Mouse (Mus musculus) lung, embryonic 15.5 days (tissue): ENCODE data around the gene Avpr1a. TPM values are rescaled to one million over a fixed set of nuclear protein-coding genes. Genes with fewer than 3 reads are reported as not detected.

Experiments
- ATAC-seq: fragments of 200-750 bp; cut with Nextera tagmentation; 2 replicates; pipeline ENCODE4 v1.8.0; 2017; ENCODE audit warnings: moderate number of reproducible peaks, borderline replicate concordance; ENCODE audit not compliant: low FRiP score, low TSS enrichment; ENCODE audit errors: extremely low read depth
- H3K27ac ChIP-seq: fragments of 300-500 bp; sonication (generic); 2 replicates; pipeline ENCODE4 v1.5.1; 2015; ENCODE audit warnings: moderate library complexity, mild to moderate bottlenecking, inconsistent platforms
- H3K27me3 ChIP-seq: fragments of 300-500 bp; sonication (generic); 2 replicates; pipeline ENCODE4 v1.6.1; 2015; ENCODE audit warnings: inconsistent platforms
- H3K36me3 ChIP-seq: fragments of 300-500 bp; sonication (generic); 2 replicates; pipeline ENCODE4 v1.6.1; 2015; ENCODE audit warnings: inconsistent platforms
- H3K4me1 ChIP-seq: fragments of 300-500 bp; sonication (generic); 2 replicates; pipeline ENCODE4 v1.6.1; 2015; ENCODE audit warnings: inconsistent platforms
- H3K4me2 ChIP-seq: fragments of 300-500 bp; sonication (generic); 2 replicates; pipeline ENCODE4 v1.6.1; 2015; ENCODE audit warnings: inconsistent platforms, mild to moderate bottlenecking, moderate library complexity
- H3K4me3 ChIP-seq: fragments of 300-500 bp; sonication (generic); 2 replicates; pipeline ENCODE4 v1.5.1; 2015; ENCODE audit warnings: mild to moderate bottlenecking, inconsistent platforms
- H3K9ac ChIP-seq: fragments of 300-500 bp; sonication (generic); 2 replicates; pipeline ENCODE4 v1.6.1; 2015; ENCODE audit warnings: inconsistent platforms
- H3K9me3 ChIP-seq: fragments of 300-500 bp; sonication (generic); 2 replicates; pipeline ENCODE4 v1.6.1; 2016; ENCODE audit warnings: inconsistent platforms
- WGBS: fragments of 180-500 bp; shearing (Covaris S2); methylation state at CpG from one replicate; pipeline ENCODE4 v1.1.7; 2015; 5-methylcytosine and 5-hydroxymethylcytosine counted together
- polyA plus RNA-seq: library from polyadenylated mRNA; unstranded; fragments of >200 nt; fragmentation: Nextera tagmentation; extraction: Ambion mirVana; gene quantifications from 2 replicates; pipeline ENCODE4 v1.2.1, GENCODE M21; 2015

The Avpr1a gene
- polyA plus RNA-seq: 0.72 and 1.3 TPM in 2 replicates

DNA sequence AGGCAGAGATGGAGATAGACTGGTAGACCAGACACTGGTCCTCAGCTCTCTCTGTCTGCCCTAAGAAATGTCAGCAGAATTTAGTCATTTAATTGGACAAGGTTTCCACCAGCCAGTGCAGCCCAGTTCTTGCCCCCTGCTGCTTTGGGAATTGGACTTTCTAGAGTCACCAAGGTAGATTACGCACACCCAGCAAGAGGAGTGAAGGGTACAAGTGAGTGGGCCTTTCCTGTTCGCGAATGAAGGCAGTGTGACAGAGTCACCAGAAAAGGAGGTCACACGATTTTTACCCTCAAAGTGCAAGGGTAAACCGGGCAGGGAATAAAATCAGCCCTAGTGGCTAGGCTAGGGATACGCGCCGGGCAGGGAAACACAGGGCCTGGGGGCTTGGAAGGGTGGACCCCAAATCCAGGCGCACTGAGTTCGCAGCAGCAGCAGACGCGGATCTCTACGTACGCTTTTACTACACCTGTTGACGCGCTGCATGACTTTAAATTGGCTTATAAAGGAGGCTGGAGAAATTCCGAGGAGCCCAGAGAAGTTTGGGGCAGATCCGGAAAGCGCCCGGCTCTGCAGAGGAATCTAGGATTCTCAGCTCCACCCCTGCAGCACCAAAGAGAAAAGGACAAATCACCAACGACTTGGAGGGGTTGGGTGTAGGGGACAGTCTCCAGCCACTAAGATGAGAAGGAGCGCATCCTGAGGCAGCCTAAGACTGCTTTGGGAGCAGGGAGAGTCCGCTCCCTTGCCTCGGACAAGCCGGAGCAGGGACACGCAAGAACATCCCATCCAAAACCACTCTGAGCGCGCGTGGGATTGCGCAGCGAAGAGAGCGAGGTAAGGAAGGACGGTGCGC is at the start of gene Avpr1a:
Gene Avpr1a, plus strand, starts transcription at position 639 of the 856 bp plus-strand sequence.
- peak within 1 kb of the TSS; percentile 47 for H3K4me3 ChIP-seq
- H3K9me3 ChIP-seq: no peaks in the 10 kb centered on the region
- no peak within 1 kb of the TSS for H3K27ac ChIP-seq
- ATAC-seq: peak; percentile 44; the same call in 1 of the 2 replicates
- peak within 1 kb of the TSS; percentile 88 for H3K4me2 ChIP-seq
- peaks cover 17% of the 10 kb centered on the region for H3K4me1 ChIP-seq
- H3K27me3 ChIP-seq: peaks cover 38% of the 10 kb centered on the region
- H3K9ac ChIP-seq: peak within 1 kb of the TSS; percentile 29; the same call in 1 of the 2 replicates
- H3K36me3 ChIP-seq: no peaks in the 10 kb centered on the region
- WGBS: 6% methylated on average over 34 of the region's 34 CpGs

DNA sequence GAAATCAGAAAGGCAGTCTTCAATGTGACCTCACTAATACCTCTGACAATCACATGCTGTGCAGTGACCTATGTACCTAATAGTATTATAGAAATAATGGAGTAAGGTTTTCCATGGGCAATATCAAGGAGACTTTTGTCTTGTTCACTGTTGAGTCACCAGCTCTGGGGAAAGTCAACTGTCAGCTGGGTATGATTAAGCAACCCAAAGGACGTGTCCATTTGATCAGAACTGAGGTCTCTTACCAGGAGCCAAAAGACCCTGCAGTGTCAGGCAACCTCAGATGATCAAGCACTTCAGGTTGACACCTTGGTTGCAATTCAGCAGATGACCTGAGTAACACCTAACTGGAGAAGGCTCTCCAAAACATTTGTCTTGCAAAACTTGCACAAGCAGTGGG is 46.0 kb upstream of the Avpr1a start:
- H3K4me3 ChIP-seq: no peak overlapping the region
- no peak overlapping the region for H3K9ac ChIP-seq
- no peak overlapping the region for H3K4me2 ChIP-seq
- H3K36me3 ChIP-seq: no peaks in the 10 kb centered on the region
- no peaks in the 10 kb centered on the region for H3K4me1 ChIP-seq
- no peak overlapping the region for H3K27ac ChIP-seq
- no peak for ATAC-seq
- 42% methylated on average over 1 of the region's 1 CpGs for WGBS
- no peaks in the 10 kb centered on the region for H3K27me3 ChIP-seq
- no peaks in the 10 kb centered on the region for H3K9me3 ChIP-seq

DNA sequence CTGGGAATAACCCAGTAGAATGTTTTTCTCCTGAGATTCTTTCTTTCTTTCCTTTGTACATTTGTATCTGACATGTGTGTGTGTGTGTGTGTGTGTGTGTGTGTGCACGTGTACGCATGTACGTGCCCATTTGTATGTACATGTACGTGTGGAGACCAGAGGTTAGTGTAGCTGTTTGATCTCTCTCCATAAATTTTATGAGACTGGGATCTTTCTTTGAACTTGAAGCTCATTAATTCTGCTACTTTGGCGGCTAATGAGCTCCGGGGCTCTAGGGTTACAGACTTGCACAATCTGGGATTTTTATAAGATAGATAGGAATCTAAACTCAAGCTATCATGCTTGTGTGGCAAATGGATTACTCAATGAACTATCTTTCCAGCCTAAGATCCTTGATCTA is 42.0 kb upstream of the Avpr1a start:
- WGBS: 70% methylated on average over 6 of the region's 6 CpGs
- H3K36me3 ChIP-seq: no peaks in the 10 kb centered on the region
- no peak for ATAC-seq
- H3K4me1 ChIP-seq: peaks cover 13% of the 10 kb centered on the region
- no peak overlapping the region for H3K27ac ChIP-seq
- no peaks in the 10 kb centered on the region for H3K27me3 ChIP-seq
- H3K9ac ChIP-seq: no peak overlapping the region
- H3K4me3 ChIP-seq: no peak overlapping the region
- no peak overlapping the region for H3K4me2 ChIP-seq
- H3K9me3 ChIP-seq: no peaks in the 10 kb centered on the region

DNA sequence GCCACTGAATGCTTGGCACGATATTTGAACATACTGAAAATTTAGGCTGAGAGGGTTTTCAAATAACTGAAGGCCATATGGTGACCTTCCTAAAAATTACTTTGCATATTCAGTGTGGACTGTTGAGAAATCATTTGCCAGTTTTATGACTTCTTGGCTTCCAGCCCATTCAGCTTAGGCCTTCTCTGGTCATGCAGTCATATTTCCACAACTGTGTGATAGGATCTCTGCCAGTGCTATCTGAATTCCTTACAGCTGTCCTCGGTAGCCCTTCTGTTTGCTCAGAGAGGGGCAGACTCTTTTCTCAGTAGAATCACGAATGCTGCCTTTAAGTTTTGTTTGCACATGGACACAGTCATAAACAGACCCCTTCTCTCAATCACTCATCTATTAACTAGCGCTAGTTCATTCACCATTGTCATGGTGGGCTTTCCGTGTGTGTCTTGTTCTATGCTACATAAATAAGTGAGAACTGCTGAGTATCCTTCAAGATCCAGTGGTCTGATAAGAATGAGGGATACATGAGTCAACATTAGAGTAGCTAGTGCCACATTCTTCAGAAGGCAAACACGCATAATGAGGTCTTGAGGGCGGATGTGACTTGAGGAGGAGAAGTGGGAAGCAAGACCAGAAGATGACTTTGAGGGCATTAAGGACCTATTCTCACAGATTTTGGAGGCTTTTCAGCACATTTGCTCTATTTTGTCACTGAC is 39.4 kb upstream of the Avpr1a start:
- H3K4me1 ChIP-seq: peaks cover 13% of the 10 kb centered on the region
- peak overlapping the region; percentile 23; the same call in 1 of the 2 replicates for H3K27ac ChIP-seq
- H3K4me3 ChIP-seq: no peak overlapping the region
- 42% methylated on average over 7 of the region's 7 CpGs for WGBS
- no peaks in the 10 kb centered on the region for H3K36me3 ChIP-seq
- no peak overlapping the region for H3K9ac ChIP-seq
- H3K4me2 ChIP-seq: no peak overlapping the region
- no peaks in the 10 kb centered on the region for H3K9me3 ChIP-seq
- peak; percentile 74 for ATAC-seq
- H3K27me3 ChIP-seq: no peaks in the 10 kb centered on the region

DNA sequence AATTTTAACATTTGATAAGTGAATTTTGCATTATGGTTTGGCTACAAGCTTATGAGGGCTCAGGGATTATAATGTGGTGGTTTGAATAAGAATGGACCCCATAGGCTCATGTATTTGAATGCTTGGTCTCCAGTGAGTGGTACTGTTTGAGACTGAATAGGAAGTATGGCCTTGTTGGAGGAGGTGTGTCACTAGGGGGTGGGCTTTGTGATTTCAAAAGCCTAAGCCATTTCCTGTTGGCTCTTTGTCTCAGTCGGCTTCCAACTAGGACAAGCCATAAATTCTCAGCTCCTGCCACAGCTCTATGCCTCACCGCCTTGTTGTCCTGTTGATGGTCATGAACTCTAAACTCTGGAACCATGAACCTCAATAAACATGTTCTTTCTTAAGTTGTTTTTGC is 37.5 kb upstream of the Avpr1a start:
- no peak overlapping the region for H3K9ac ChIP-seq
- H3K9me3 ChIP-seq: no peaks in the 10 kb centered on the region
- 47% methylated on average over 2 of the region's 2 CpGs for WGBS
- no peak overlapping the region for H3K4me3 ChIP-seq
- H3K4me2 ChIP-seq: no peak overlapping the region
- H3K27ac ChIP-seq: no peak overlapping the region
- peaks cover 13% of the 10 kb centered on the region for H3K4me1 ChIP-seq
- H3K36me3 ChIP-seq: no peaks in the 10 kb centered on the region
- no peak for ATAC-seq
- H3K27me3 ChIP-seq: no peaks in the 10 kb centered on the region

DNA sequence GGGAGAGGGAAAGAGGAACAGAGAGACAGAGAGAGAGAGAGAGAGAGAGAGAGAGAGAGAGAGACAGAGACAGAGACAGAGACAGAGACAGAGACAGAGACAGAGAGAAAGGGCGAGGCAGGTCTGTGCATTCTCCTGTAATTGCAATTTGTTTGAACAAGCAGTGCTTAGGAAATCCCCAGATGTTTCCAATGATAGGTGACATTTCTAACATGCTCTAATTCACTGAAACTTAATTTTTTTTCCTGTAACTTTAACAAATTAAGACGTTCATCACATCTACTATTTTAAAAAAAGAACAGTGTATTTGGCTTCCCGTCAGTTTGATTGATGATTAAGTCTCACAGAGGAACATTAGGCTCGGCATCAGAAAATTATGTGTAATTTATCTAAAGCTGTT is 15.6 kb upstream of the Avpr1a start:
- Histone ChIP-seq H3K4me3 (no peak overlapping the region), H3K4me2 (no peak overlapping the region), H3K9ac (no peak overlapping the region), H3K27me3 (no peaks in the 10 kb centered on the region), H3K9me3 (no peaks in the 10 kb centered on the region), H3K4me1 (no peaks in the 10 kb centered on the region), H3K36me3 (no peaks in the 10 kb centered on the region), H3K27ac (no peak overlapping the region)
- no peak for ATAC-seq
- WGBS: 25% methylated on average over 4 of the region's 4 CpGs

DNA sequence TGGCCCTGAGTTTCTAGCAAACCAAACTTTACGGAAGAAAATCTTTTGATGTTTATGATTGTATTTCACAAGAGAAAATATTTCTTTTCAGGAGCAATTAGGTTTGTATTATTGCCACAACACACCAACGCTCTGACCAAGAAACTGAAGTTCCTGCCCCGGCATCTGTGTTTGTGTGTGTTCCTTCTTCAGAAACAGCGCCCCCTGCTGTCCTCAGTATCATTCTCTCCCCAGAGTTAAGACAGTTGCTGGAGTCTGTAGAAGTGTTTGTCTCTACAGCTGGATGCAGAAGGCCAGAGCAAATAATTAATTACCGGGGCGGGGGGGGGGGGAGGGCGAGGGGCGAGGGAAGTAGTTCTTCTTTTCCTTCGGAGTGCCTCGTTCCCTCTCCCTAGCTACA is 1.0 kb upstream of the Avpr1a start:
- H3K9me3 ChIP-seq: no peaks in the 10 kb centered on the region
- no peak overlapping the region for H3K27ac ChIP-seq
- no peak overlapping the region for H3K9ac ChIP-seq
- peak; percentile 66; the same call in 1 of the 2 replicates for ATAC-seq
- H3K4me1 ChIP-seq: peaks cover 17% of the 10 kb centered on the region
- 17% methylated on average over 7 of the region's 10 CpGs for WGBS
- H3K36me3 ChIP-seq: no peaks in the 10 kb centered on the region
- no peak overlapping the region for H3K4me2 ChIP-seq
- no peak overlapping the region for H3K4me3 ChIP-seq
- H3K27me3 ChIP-seq: peaks cover 38% of the 10 kb centered on the region

DNA sequence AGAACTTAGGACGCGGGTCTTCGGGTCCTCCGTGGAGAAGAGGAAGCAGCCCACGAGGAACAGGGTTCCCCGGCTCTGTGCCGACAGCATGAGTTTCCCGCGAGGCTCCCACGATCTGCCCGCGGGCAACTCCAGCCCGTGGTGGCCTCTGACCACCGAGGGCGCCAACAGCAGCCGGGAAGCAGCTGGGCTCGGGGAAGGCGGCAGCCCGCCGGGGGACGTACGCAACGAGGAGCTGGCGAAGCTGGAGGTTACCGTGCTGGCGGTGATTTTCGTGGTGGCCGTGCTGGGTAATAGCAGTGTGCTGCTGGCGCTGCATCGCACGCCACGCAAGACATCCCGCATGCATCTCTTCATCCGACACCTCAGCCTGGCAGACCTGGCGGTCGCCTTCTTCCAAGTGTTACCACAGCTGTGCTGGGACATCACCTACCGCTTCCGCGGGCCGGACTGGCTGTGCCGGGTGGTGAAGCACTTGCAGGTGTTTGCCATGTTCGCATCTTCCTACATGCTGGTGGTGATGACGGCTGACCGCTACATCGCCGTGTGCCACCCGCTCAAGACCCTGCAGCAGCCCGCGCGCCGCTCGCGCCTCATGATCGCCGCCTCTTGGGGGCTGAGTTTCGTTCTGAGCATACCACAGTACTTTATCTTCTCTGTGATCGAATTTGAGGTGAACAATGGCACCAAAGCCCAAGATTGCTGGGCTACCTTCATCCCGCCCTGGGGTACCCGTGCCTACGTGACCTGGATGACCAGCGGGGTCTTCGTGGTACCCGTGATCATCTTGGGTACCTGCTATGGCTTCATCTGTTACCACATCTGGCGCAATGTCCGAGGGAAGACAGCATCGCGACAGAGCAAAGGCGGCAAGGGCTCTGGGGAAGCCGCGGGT is 665 bp downstream of the Avpr1a start:
- WGBS: 1% methylated on average over 69 of the region's 70 CpGs

DNA sequence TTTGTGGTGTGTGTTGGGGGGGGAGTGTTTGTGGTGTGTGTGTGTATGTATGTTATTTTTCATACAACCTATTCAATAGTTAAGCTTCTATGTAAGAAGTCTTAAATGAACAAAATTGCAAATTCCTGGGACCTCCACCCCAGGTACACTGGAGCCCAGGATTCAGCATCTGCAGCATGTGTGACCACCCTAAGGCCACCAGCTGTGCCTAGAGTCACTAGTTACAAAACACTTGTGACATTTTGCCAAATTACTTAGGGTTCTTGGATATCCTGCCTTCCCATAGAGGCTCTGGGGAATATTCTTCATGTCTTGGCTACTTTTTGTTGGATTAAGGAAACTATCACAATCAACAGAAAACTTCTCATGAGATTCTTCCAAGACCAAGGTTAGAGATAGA is 1.6 kb downstream of the Avpr1a start:
- H3K36me3 ChIP-seq: no peaks in the 10 kb centered on the region
- no peak overlapping the region for H3K27ac ChIP-seq
- H3K4me1 ChIP-seq: peaks cover 17% of the 10 kb centered on the region
- no peaks in the 10 kb centered on the region for H3K9me3 ChIP-seq
- no peak overlapping the region for H3K9ac ChIP-seq
- peak overlapping the region; percentile 88 for H3K4me2 ChIP-seq
- H3K4me3 ChIP-seq: no peak overlapping the region
- peaks cover 38% of the 10 kb centered on the region for H3K27me3 ChIP-seq
- no peak for ATAC-seq

More for the DNA sequence above, 665 bp downstream of the Avpr1a start:
- peak overlapping the region; percentile 47 for H3K4me3 ChIP-seq
- no peaks in the 10 kb centered on the region for H3K9me3 ChIP-seq
- no peak overlapping the region for H3K27ac ChIP-seq
- peaks cover 17% of the 10 kb centered on the region for H3K4me1 ChIP-seq
- peak overlapping the region; percentile 88 for H3K4me2 ChIP-seq
- peaks cover 38% of the 10 kb centered on the region for H3K27me3 ChIP-seq
- H3K36me3 ChIP-seq: no peaks in the 10 kb centered on the region
- peak overlapping the region; percentile 29; the same call in 1 of the 2 replicates for H3K9ac ChIP-seq
- ATAC-seq: peak; percentile 53

DNA sequence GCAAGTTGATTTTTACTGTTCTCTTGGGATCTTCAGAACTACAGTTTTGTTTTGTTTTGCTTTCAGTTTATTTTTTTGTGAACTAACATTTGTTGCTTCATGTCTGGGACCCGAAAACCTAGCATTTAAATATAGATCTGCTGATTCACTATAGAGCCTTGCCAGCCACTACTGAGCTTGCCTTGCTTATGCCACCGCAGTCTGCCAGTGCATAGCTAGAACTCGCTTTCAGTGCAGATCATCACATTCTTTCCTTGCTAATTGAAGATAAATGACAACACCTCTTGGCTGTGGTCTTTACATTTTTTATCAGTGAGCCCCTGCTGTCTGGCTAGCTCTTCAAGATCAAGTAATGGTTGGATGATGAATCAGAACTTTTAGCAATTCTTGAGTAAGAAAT is 5.2 kb downstream of the Avpr1a start:
- 55% methylated on average over 3 of the region's 3 CpGs for WGBS
- Histone ChIP-seq H3K9ac (no peak overlapping the region), H3K4me2 (no peak overlapping the region), H3K4me1 (peaks cover 11% of the 10 kb centered on the region), H3K27ac (no peak overlapping the region), H3K36me3 (no peaks in the 10 kb centered on the region), H3K4me3 (no peak overlapping the region), H3K27me3 (peaks cover 23% of the 10 kb centered on the region), H3K9me3 (no peaks in the 10 kb centered on the region)
- no peak for ATAC-seq

DNA sequence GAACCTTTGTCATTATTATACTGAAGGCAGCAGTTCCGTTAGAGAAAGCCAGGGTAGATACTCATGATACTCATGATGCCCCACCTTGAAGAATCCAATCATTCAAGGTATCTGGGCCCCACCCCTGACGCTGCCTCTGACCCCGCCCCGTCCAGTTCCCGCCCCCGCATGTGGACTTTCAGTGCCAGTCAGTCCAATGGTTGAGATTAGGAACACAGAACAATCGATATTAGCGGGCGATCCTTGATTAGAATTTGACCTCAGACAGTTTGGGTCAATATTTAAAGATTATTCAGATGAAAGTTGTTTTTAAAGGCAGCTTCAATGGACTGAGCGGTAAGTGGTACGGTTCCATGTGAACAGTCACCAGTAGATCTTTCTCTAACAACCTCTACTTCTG is 7.5 kb downstream of the Avpr1a start:
- Histone ChIP-seq H3K4me3 (no peak overlapping the region), H3K36me3 (no peaks in the 10 kb centered on the region), H3K4me1 (no peaks in the 10 kb centered on the region), H3K27me3 (peaks cover 3% of the 10 kb centered on the region), H3K4me2 (no peak overlapping the region), H3K27ac (no peak overlapping the region), H3K9me3 (no peaks in the 10 kb centered on the region), H3K9ac (no peak overlapping the region)
- WGBS: 90% methylated on average over 11 of the region's 11 CpGs
- ATAC-seq: no peak
